Mouse (Mus musculus): ENCODE data around the gene Lhx2. TPM values are rescaled to one million over a fixed set of nuclear protein-coding genes. Genes with fewer than 3 reads are reported as not detected.

The Lhx2 gene
- polyA plus RNA-seq, 1 experiment from 2014 or later = 108 TPM

GRCm38 (mm10) chr2:38378849-38379545 is 39.9 kb downstream of the Lhx2 start:
- H3K27me3 ChIP-seq (ENCODE audit: poor library complexity, severe bottlenecking) = peaks cover 71% of the 10 kb centered on the region
- 5% methylated on average over 29 of the region's 29 CpGs for WGBS
- no peaks in the 10 kb centered on the region for H3K36me3 ChIP-seq (replicated peaks)
- H3K4me1 ChIP-seq = peaks cover 34% of the 10 kb centered on the region
- H3K27ac ChIP-seq = peak overlapping the region; percentile 66
- DNase-seq (ENCODE audit: extremely low spot score, low spot score) = no peak
- no peaks in the 10 kb centered on the region for H3K9me3 ChIP-seq
- H3K4me3 ChIP-seq = peak overlapping the region; percentile 41

- H3K36me3 ChIP-seq (replicated peaks) = no peaks in the 10 kb centered on the region
- DNase-seq (ENCODE audit: extremely low spot score, low spot score) = no peak
- H3K27ac ChIP-seq = peak overlapping the region; percentile 66
- H3K9me3 ChIP-seq = no peaks in the 10 kb centered on the region
- H3K27me3 ChIP-seq (ENCODE audit: poor library complexity, severe bottlenecking) = peaks cover 66% of the 10 kb centered on the region
- peaks cover 34% of the 10 kb centered on the region for H3K4me1 ChIP-seq
- H3K4me3 ChIP-seq = peak overlapping the region; percentile 41
- 13% methylated on average over 4 of the region's 4 CpGs for WGBS
These were observed 40.4 kb downstream of the Lhx2 start for GRCm38 (mm10) chr2:38379546-38379870.

- peaks cover 29% of the 10 kb centered on the region for H3K4me1 ChIP-seq
- H3K9me3 ChIP-seq = no peaks in the 10 kb centered on the region
- H3K27ac ChIP-seq = no peak overlapping the region
- no peak for DNase-seq (ENCODE audit: extremely low spot score, low spot score)
- H3K4me3 ChIP-seq = no peak overlapping the region
- H3K36me3 ChIP-seq (replicated peaks) = no peaks in the 10 kb centered on the region
- 65% methylated on average over 10 of the region's 10 CpGs for WGBS
- H3K27me3 ChIP-seq (ENCODE audit: poor library complexity, severe bottlenecking) = peaks cover 57% of the 10 kb centered on the region
These were observed 41.3 kb downstream of the Lhx2 start for GRCm38 (mm10) chr2:38380136-38381083.

- H3K4me1 ChIP-seq = no peaks in the 10 kb centered on the region
- no peak for DNase-seq (ENCODE audit: extremely low spot score, low spot score)
- H3K36me3 ChIP-seq (replicated peaks) = no peaks in the 10 kb centered on the region
- WGBS = 85% methylated on average over 10 of the region's 10 CpGs
- peaks cover 4% of the 10 kb centered on the region; the same call in 1 of the 2 replicates for H3K27me3 ChIP-seq (ENCODE audit: poor library complexity, severe bottlenecking)
- H3K9me3 ChIP-seq = no peaks in the 10 kb centered on the region
- no peak overlapping the region for H3K27ac ChIP-seq
- H3K4me3 ChIP-seq = no peak overlapping the region
These were observed 48.6 kb downstream of the Lhx2 start for GRCm38 (mm10) chr2:38387568-38388262.

- 84% methylated on average over 17 of the region's 17 CpGs for WGBS
- DNase-seq (ENCODE audit: extremely low spot score, low spot score) = no peak
- H3K4me1 ChIP-seq = 0 out of 2 replicates have a peak, but pooled peaks cover 3% of the 10 kb centered on the region
These were observed 56.1 kb downstream of the Lhx2 start for GRCm38 (mm10) chr2:38394977-38395868.

GRCm38 (mm10) chr2:38395869-38396236 is 56.8 kb downstream of the Lhx2 start:
- no peaks in the 10 kb centered on the region for H3K36me3 ChIP-seq (replicated peaks)
- no peak overlapping the region for H3K27ac ChIP-seq
- H3K4me3 ChIP-seq = no peak overlapping the region
- 0 out of 2 replicates have a peak, but pooled peaks cover 3% of the 10 kb centered on the region for H3K4me1 ChIP-seq
- no peak for DNase-seq (ENCODE audit: extremely low spot score, low spot score)
- no peaks in the 10 kb centered on the region for H3K27me3 ChIP-seq (ENCODE audit: poor library complexity, severe bottlenecking)
- H3K9me3 ChIP-seq = no peaks in the 10 kb centered on the region

More at GRCm38 (mm10) chr2:38394977-38395868, 56.1 kb downstream of the Lhx2 start:
- Histone ChIP-seq H3K27ac (no peak overlapping the region), H3K4me3 (no peak overlapping the region), H3K9me3 (no peaks in the 10 kb centered on the region), H3K36me3 (replicated peaks) (no peaks in the 10 kb centered on the region), H3K27me3 (ENCODE audit: poor library complexity, severe bottlenecking) (no peaks in the 10 kb centered on the region)

GRCm38 (mm10) chr2:38397306-38397705 is 58.2 kb downstream of the Lhx2 start:
- Histone ChIP-seq H3K27me3 (ENCODE audit: poor library complexity, severe bottlenecking) (no peaks in the 10 kb centered on the region), H3K36me3 (replicated peaks) (no peaks in the 10 kb centered on the region), H3K4me1 (0 out of 2 replicates have a peak, but pooled peaks cover 3% of the 10 kb centered on the region), H3K4me3 (no peak overlapping the region), H3K27ac (no peak overlapping the region), H3K9me3 (no peaks in the 10 kb centered on the region)
- 85% methylated on average over 7 of the region's 7 CpGs for WGBS
- DNase-seq (ENCODE audit: extremely low spot score, low spot score) = no peak

- no peaks in the 10 kb centered on the region for H3K36me3 ChIP-seq (replicated peaks)
- H3K4me1 ChIP-seq = 0 out of 2 replicates have a peak, but pooled peaks cover 3% of the 10 kb centered on the region
- H3K27ac ChIP-seq = no peak overlapping the region
- H3K4me3 ChIP-seq = no peak overlapping the region
- no peak for DNase-seq (ENCODE audit: extremely low spot score, low spot score)
- H3K27me3 ChIP-seq (ENCODE audit: poor library complexity, severe bottlenecking) = no peaks in the 10 kb centered on the region
- no peaks in the 10 kb centered on the region for H3K9me3 ChIP-seq
- WGBS = 82% methylated on average over 6 of the region's 6 CpGs
These were observed 58.8 kb downstream of the Lhx2 start for GRCm38 (mm10) chr2:38397882-38398281.

- no peak for DNase-seq (ENCODE audit: extremely low spot score, low spot score)
- 95% methylated on average over 1 of the region's 1 CpGs for WGBS
- H3K27me3 ChIP-seq (ENCODE audit: poor library complexity, severe bottlenecking) = no peaks in the 10 kb centered on the region
These were observed 63.5 kb downstream of the Lhx2 start for GRCm38 (mm10) chr2:38402611-38403010.

GRCm38 (mm10) chr2:38403231-38403630 is 64.2 kb downstream of the Lhx2 start:
- no peaks in the 10 kb centered on the region for H3K9me3 ChIP-seq
- no peak for DNase-seq (ENCODE audit: extremely low spot score, low spot score)
- H3K27me3 ChIP-seq (ENCODE audit: poor library complexity, severe bottlenecking) = no peaks in the 10 kb centered on the region
- 90% methylated on average over 12 of the region's 12 CpGs for WGBS
- no peaks in the 10 kb centered on the region for H3K36me3 ChIP-seq (replicated peaks)
- H3K4me1 ChIP-seq = 0 out of 2 replicates have a peak, but pooled peaks cover 7% of the 10 kb centered on the region
- H3K4me3 ChIP-seq = no peak overlapping the region
- H3K27ac ChIP-seq = no peak overlapping the region

More at GRCm38 (mm10) chr2:38402611-38403010, 63.5 kb downstream of the Lhx2 start:
- Histone ChIP-seq H3K4me3 (no peak overlapping the region), H3K9me3 (no peaks in the 10 kb centered on the region), H3K4me1 (0 out of 2 replicates have a peak, but pooled peaks cover 7% of the 10 kb centered on the region), H3K27ac (no peak overlapping the region), H3K36me3 (replicated peaks) (no peaks in the 10 kb centered on the region)

- H3K4me1 ChIP-seq = 0 out of 2 replicates have a peak, but pooled peaks cover 4% of the 10 kb centered on the region
- no peaks in the 10 kb centered on the region for H3K9me3 ChIP-seq
- 78% methylated on average over 10 of the region's 10 CpGs for WGBS
- no peaks in the 10 kb centered on the region for H3K36me3 ChIP-seq (replicated peaks)
- no peak for DNase-seq (ENCODE audit: extremely low spot score, low spot score)
- H3K27ac ChIP-seq = no peak overlapping the region
- H3K4me3 ChIP-seq = no peak overlapping the region
- no peaks in the 10 kb centered on the region for H3K27me3 ChIP-seq (ENCODE audit: poor library complexity, severe bottlenecking)
These were observed 65.0 kb downstream of the Lhx2 start for GRCm38 (mm10) chr2:38404007-38404596.

All from forebrain, embryonic 10.5 days (tissue).